Mouse (Mus musculus): ENCODE measurements at regions not wholly inside any gene's neighbourhood (a gene's known extent, or its start where the extent isn't known, plus 50 kb on each side); places are given as distances from the start of the nearest gene placed in this dataset.
A peak's percentile ranks its signal among the peaks of the same experiment; 100 is the strongest.

DNA sequence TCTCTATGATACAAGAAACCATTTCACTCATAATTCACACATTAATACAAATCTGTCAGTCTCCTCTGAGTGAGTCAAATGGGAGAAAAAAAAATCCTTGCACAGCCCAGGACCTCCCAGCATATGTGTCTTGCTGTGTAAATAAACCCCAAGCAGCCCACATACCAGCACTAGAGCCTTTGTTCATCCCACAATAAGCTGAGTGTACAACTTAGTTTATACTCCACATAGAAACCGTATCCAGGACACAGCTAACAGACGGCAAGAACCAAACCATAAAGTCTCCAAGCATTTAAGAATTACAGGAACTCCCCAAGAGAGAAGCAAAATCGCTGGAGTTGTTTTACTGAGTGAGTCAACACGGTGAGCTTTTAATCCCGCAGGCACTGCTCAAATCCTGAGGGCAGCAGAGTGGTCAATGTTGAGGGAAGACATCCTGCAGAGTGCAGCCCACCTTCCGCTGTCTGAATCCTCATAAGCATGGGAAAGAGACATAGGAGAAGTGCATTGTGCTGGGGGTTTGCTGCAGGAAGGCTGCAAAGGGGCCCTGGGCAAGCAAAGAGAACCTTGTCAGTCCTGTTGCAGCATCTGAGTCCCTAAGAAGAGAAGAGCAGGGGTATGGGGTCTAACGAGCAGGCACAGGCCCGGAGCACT is 436.4 kb downstream of the Tns3 start:
- no peak for DNase-seq (ENCODE audit: low spot score in 2 of 2)

GRCm38 (mm10) chr11:8224366-8224765 is 440.0 kb downstream of the Tns3 start:
- DNase-seq (ENCODE audit: low spot score in 2 of 2) = no peak

DNA sequence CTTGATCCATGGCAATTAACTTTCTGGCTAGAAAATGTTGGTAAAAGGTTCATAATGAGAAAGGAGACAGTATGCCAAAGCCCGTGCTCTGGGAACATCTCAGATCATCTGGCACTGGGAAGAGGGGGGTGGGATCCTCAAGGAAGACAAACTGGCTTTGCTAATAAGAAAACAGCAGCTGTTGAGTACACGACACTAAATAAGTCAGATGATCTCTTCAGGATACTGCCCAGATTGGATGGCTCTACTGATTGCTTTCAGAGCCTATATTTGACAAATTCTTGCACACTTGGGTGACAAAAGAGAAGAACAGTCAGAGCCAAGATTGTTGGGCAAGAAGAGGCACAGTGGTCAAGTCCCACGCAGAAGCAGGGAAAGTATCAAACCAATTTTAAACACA is 443.7 kb downstream of the Tns3 start:
- no peak for DNase-seq (ENCODE audit: low spot score in 2 of 2)

DNA sequence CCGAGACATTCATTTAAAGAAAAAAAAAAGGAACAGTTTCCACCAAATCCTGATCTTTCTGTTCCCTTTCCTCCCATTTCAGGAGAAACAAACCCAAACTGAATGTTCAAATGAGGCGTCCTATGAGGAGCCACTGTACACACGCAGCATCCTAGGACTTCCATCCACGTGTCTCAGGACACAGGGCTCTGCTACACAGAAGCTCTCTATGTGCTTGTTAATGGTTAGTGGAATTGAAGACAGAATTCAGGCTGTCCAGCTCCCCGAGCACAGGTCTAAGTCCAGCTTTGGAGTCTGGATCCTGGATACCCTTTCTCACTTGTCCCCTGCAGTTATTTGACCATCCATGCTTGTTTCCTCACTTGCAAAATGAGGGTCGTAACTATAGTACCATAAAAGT is 444.4 kb downstream of the Tns3 start:
- DNase-seq (ENCODE audit: low spot score in 2 of 2) = no peak

- no peak for DNase-seq (ENCODE audit: low spot score in 2 of 2)
Observed at GRCm38 (mm10) chr11:8215634-8216033, 448.7 kb downstream of the Tns3 start.

- no peak for DNase-seq (ENCODE audit: low spot score in 2 of 2)
Observed at GRCm38 (mm10) chr11:8214305-8214903, 449.9 kb downstream of the Tns3 start.

- DNase-seq (ENCODE audit: low spot score in 2 of 2) = no peak
Observed at GRCm38 (mm10) chr11:8213130-8213529, 451.2 kb downstream of the Tns3 start.

- DNase-seq (ENCODE audit: low spot score in 2 of 2) = no peak
Observed at GRCm38 (mm10) chr11:8212714-8213113, 451.6 kb downstream of the Tns3 start.

GRCm38 (mm10) chr11:8209041-8209440 is 455.3 kb downstream of the Tns3 start:
- DNase-seq (ENCODE audit: low spot score in 2 of 2) = peak in 1 of 2 experiments; percentile 44

- no peak for DNase-seq (ENCODE audit: low spot score in 2 of 2)
Observed at GRCm38 (mm10) chr11:8199293-8199692, 465.0 kb downstream of the Tns3 start.
